Mouse (Mus musculus) heart, postnatal 0 days (tissue): ENCODE data around the gene 1500009C09Rik.

Experiments
- CTCF ChIP-seq: IDR thresholded peaks from 2 replicates; pipeline ENCODE4 v1.5.1; 2016; ENCODE audit warnings: antibody characterized with exemption, control low read depth, low read depth
- EP300 ChIP-seq: IDR thresholded peaks from 2 replicates; pipeline ENCODE4 v1.6.1; 2016; ENCODE audit warnings: antibody characterized with exemption, low read depth

- TF ChIP-seq CTCF (no peak), EP300 (no peak)
Measured at GRCm38 (mm10) chr15:82209295-82210050, 42.7 kb upstream of the 1500009C09Rik start.
